Mouse (Mus musculus) left cerebral cortex, postnatal 36 days (tissue): ENCODE results near the gene Slc25a16. TPM values are rescaled to one million over a fixed set of nuclear protein-coding genes. Genes with fewer than 3 reads are reported as not detected.
"Not testable (repeated sequence)": the region's sequence is repeated elsewhere in the genome, so short reads cannot be mapped to it uniquely, and the experiment has no call there.

Experiments
- DNase-seq, 2 experiments: peaks; one replicate each; pipeline ENCODE4 v3.0.0; 2021 to 2022; ENCODE audit warnings: low spot score in 2 of 2, mixed read lengths in 1 of 2
- intact Hi-C: fragments of 180-260 bp; cut with DNase I; formaldehyde crosslinking; loops from one replicate; pipeline ENCODE4 v1.15.1; 2025
- total RNA-seq, 2 experiments: library from RNA; stranded (reverse); gene quantifications; 2 replicates each; pipeline ENCODE4 v1.2.3; 2021

The Slc25a16 gene
- total RNA-seq, 2 experiments from 2014 or later = 35.4 to 45.1 TPM

- no peak for DNase-seq
- intact Hi-C loops = loop anchor here (10.0 kb wide), 1 partner anchor 167 kb away; the partner anchor contains the start of gene Pbld1
Measured at GRCm38 (mm10) chr10:62898061-62898460, 22.4 kb upstream of the Slc25a16 start.

- intact Hi-C loops = no loop called here
- DNase-seq = no peak
Measured at GRCm38 (mm10) chr10:62900144-62900543, 20.3 kb upstream of the Slc25a16 start.

- DNase-seq = no peak
- intact Hi-C loops = no loop called here
Measured at GRCm38 (mm10) chr10:62901826-62902225, 18.6 kb upstream of the Slc25a16 start.

- intact Hi-C loops = no loop called here
- no peak for DNase-seq
Measured at GRCm38 (mm10) chr10:62902829-62903228, 17.6 kb upstream of the Slc25a16 start.

GRCm38 (mm10) chr10:62906336-62906735 is 14.1 kb upstream of the Slc25a16 start:
- intact Hi-C loops = no loop called here
- no peak for DNase-seq

GRCm38 (mm10) chr10:62908896-62909295 is 11.5 kb upstream of the Slc25a16 start, which contains the start of gene Tet1:
TSS of gene Tet1 (minus strand) at chr10:62908996.
- intact Hi-C loops, DNase-seq: not testable (repeated sequence)

- no peak for DNase-seq
- intact Hi-C loops = no loop called here
Measured at GRCm38 (mm10) chr10:62911120-62911519, 9.3 kb upstream of the Slc25a16 start.

GRCm38 (mm10) chr10:62918985-62919384 is 1.4 kb upstream of the Slc25a16 start:
- intact Hi-C loops = no loop called here
- no peak for DNase-seq

GRCm38 (mm10) chr10:62920766-62921156 is 328 bp downstream of the Slc25a16 start:
- DNase-seq = no peak
- intact Hi-C loops = loop anchor here (2.0 to 5.0 kb wide), 2 partner anchors 58 to 128 kb away; partner anchors contain the start of gene Ccar1

GRCm38 (mm10) chr10:62924096-62924635 is 3.7 kb downstream of the Slc25a16 start:
- intact Hi-C loops = loop anchor here (5.0 kb wide), 1 partner anchor 62 kb away; no protein-coding TSS in a partner anchor
- no peak for DNase-seq

- intact Hi-C loops = no loop called here
Measured at GRCm38 (mm10) chr10:62932381-62932780, 11.9 kb downstream of the Slc25a16 start.

GRCm38 (mm10) chr10:62944975-62945580 is 24.6 kb downstream of the Slc25a16 start:
- no peak for DNase-seq
- intact Hi-C loops = no loop called here

More at GRCm38 (mm10) chr10:62932381-62932780, 11.9 kb downstream of the Slc25a16 start:
- DNase-seq = no peak

GRCm38 (mm10) chr10:62946738-62947471 is 26.5 kb downstream of the Slc25a16 start, which contains the start of gene Dna2:
TSS of gene Dna2 (plus strand) at chr10:62947026.
- DNase-seq = peak; percentile 73 to 83
- intact Hi-C loops = no loop called here

GRCm38 (mm10) chr10:62948551-62948950 is 28.1 kb downstream of the Slc25a16 start:
- intact Hi-C loops = no loop called here
- no peak for DNase-seq

- no peak for DNase-seq
- intact Hi-C loops = no loop called here
Measured at GRCm38 (mm10) chr10:62963956-62964355, 43.5 kb downstream of the Slc25a16 start.

GRCm38 (mm10) chr10:62965796-62966195 is 45.4 kb downstream of the Slc25a16 start:
- DNase-seq = no peak
- intact Hi-C loops = no loop called here

- DNase-seq = no peak
- intact Hi-C loops = no loop called here
Measured at GRCm38 (mm10) chr10:62966291-62966690, 45.9 kb downstream of the Slc25a16 start.

- DNase-seq = no peak
- intact Hi-C loops = no loop called here
Measured at GRCm38 (mm10) chr10:62971821-62972220, 51.4 kb downstream of the Slc25a16 start.

- no peak for DNase-seq
- intact Hi-C loops = loop anchor here (5.0 kb wide), 1 partner anchor 127 kb away; no protein-coding TSS in a partner anchor
Measured at GRCm38 (mm10) chr10:62979667-62980038, 59.2 kb downstream of the Slc25a16 start.
